Mouse (Mus musculus) testis, adult 2 months (tissue): Measurements from ENCODE around the gene Tmem236. TPM values are rescaled to one million over a fixed set of nuclear protein-coding genes. Genes with fewer than 3 reads are reported as not detected.

ENCODE experiments used
- H3K27ac ChIP-seq: fragments of 200-500 bp; 2 replicates; pipeline ENCODE4 v1.5.1; 2012; ENCODE audit warnings: low read depth, low read length; ENCODE audit not compliant: control insufficient read depth, insufficient read depth
- H3K27me3 ChIP-seq: fragments of 200-500 bp; 2 replicates; pipeline ENCODE4 v1.6.1; 2012; ENCODE audit warnings: mild to moderate bottlenecking, low read length, moderate library complexity; ENCODE audit not compliant: control insufficient read depth, insufficient read depth
- H3K36me3 ChIP-seq: fragments of 200-500 bp; 2 replicates; pipeline ENCODE4 v1.6.1; 2012; ENCODE audit warnings: mild to moderate bottlenecking, low read length; ENCODE audit not compliant: control insufficient read depth, insufficient read depth
- H3K4me1 ChIP-seq: fragments of 200-500 bp; 2 replicates; pipeline ENCODE4 v1.6.1; 2012; ENCODE audit warnings: low read length; ENCODE audit not compliant: control insufficient read depth, insufficient read depth
- H3K4me3 ChIP-seq: fragments of 200-500 bp; 2 replicates; pipeline ENCODE4 v1.5.1; 2012; ENCODE audit warnings: low read depth, mild to moderate bottlenecking, low read length, moderate library complexity, mixed read lengths; ENCODE audit not compliant: control insufficient read depth
- CTCF ChIP-seq: fragments of 200-500 bp; IDR thresholded peaks from 2 replicates; pipeline ENCODE4 v1.5.1; 2012; ENCODE audit warnings: low read depth, mild to moderate bottlenecking, inconsistent platforms, low read length, moderate library complexity; ENCODE audit not compliant: control insufficient read depth, insufficient read depth, insufficient replicate concordance
- POLR2A ChIP-seq: fragments of 200-500 bp; IDR thresholded peaks from 2 replicates; pipeline ENCODE4 v1.6.1; 2012; ENCODE audit warnings: low read depth, mild to moderate bottlenecking, inconsistent platforms, low read length, moderate library complexity; ENCODE audit not compliant: control insufficient read depth
- polyA plus RNA-seq: library from polyadenylated mRNA; depleted of rRNA; stranded (reverse); fragments of >200 nt; gene quantifications from 2 replicates; pipeline ENCODE4 v1.2.3, GENCODE M21; 2012; rRNA removed

Tmem236 gene
- 0.43 and 0.61 TPM in 2 replicates for polyA plus RNA-seq

DNA sequence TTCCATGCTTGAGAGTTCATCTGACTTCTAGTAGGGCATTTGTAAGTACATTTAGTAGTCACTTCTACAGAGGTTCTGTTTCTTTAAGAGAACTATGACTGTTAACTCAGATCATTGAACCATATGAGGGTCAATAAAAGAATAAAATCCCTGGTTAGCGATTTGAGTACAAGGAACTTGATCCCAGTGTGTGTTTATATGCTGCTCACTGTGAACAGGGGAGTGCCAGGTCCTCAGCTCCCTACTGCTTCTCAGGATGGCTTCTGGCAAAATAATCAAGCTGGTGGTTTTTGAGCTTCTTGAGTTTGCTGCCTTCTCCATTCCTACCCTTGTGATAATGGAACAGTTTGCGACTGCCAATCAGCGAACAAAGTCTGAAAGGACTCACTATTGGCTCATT lies at the start of gene Tmem236:
Tmem236 (plus strand) TSS at position 190 of the 400 bp plus-strand sequence.
- H3K27ac ChIP-seq: no peak within 1 kb of the TSS
- H3K36me3 ChIP-seq: no peaks in the 10 kb centered on the region
- TF ChIP-seq POLR2A: no peak
- TF ChIP-seq CTCF: no peak
- no peak within 1 kb of the TSS for H3K4me3 ChIP-seq
- no peaks in the 10 kb centered on the region for H3K27me3 ChIP-seq
- no peaks in the 10 kb centered on the region for H3K4me1 ChIP-seq

DNA sequence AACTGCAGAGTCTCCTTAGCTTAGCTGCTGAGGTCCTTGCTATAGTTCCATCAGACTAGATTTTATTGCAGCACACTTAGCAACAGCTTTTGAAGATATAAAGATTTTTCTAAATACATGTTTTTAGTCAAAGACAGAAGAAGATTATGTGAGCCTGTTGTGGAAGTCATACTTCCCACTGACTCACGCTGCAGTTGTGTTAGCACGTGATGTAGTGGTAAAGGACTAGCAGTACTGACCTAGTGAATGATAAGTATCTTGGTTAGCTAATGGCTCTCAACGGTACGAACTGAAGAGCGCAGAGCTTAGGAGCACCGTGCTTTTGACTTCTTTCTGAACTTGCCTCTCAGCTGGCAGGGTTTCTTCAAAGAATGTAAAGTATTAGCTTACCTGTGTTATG lies 47.9 kb upstream of the Tmem236 start:
- Histone ChIP-seq H3K27ac (no peak overlapping the region), H3K36me3 (peaks cover 1% of the 10 kb centered on the region; the same call in 1 of the 2 replicates), H3K27me3 (no peaks in the 10 kb centered on the region), H3K4me3 (no peak overlapping the region), H3K4me1 (no peaks in the 10 kb centered on the region)
- no peak for TF ChIP-seq CTCF

GRCm38 (mm10) chr2:14127629-14128028 lies 46.7 kb upstream of the Tmem236 start:
- Histone ChIP-seq H3K36me3 (peaks cover 1% of the 10 kb centered on the region; the same call in 1 of the 2 replicates), H3K4me1 (no peaks in the 10 kb centered on the region), H3K4me3 (no peak overlapping the region), H3K27me3 (no peaks in the 10 kb centered on the region), H3K27ac (no peak overlapping the region)
- TF ChIP-seq CTCF: no peak
- TF ChIP-seq POLR2A: no peak

GRCm38 (mm10) chr2:14130641-14131339 lies 43.5 kb upstream of the Tmem236 start:
- H3K36me3 ChIP-seq: no peaks in the 10 kb centered on the region
- no peak overlapping the region for H3K27ac ChIP-seq

GRCm38 (mm10) chr2:14132468-14133326 lies 41.6 kb upstream of the Tmem236 start:
- H3K36me3 ChIP-seq: no peaks in the 10 kb centered on the region
- H3K27ac ChIP-seq: no peak overlapping the region
- no peaks in the 10 kb centered on the region for H3K27me3 ChIP-seq
- H3K4me3 ChIP-seq: no peak overlapping the region
- H3K4me1 ChIP-seq: no peaks in the 10 kb centered on the region
- TF ChIP-seq CTCF: no peak
- TF ChIP-seq POLR2A: no peak

More at GRCm38 (mm10) chr2:14130641-14131339, 43.5 kb upstream of the Tmem236 start:
- Histone ChIP-seq H3K4me3 (no peak overlapping the region), H3K4me1 (no peaks in the 10 kb centered on the region), H3K27me3 (no peaks in the 10 kb centered on the region)
- TF ChIP-seq CTCF: no peak
- no peak for TF ChIP-seq POLR2A

DNA sequence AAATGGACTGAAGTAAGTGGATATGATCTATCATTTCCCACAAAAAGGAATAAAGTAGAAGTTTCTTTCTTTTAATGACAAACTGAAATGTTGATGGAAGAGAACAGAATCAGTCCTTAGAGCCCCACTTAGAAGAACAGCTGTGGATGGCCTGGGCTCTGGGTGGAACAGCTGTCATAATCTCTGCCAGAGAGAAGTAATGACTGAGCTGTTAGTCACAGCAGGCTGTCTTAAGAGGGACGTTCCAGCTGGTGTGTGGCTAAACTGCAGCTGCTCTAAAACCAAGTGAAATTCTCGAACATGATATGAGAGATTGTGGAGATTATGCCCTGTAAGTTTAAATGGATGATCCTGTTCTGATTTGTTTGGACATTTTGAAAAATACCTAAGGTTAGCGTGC lies 37.4 kb upstream of the Tmem236 start:
- TF ChIP-seq CTCF (no peak), POLR2A (no peak)
- Histone ChIP-seq H3K27ac (no peak overlapping the region), H3K4me3 (no peak overlapping the region), H3K27me3 (no peaks in the 10 kb centered on the region), H3K36me3 (no peaks in the 10 kb centered on the region; the same call in 1 of the 2 replicates), H3K4me1 (no peaks in the 10 kb centered on the region)

- H3K36me3 ChIP-seq: no peaks in the 10 kb centered on the region; the same call in 1 of the 2 replicates
- TF ChIP-seq POLR2A (no peak), CTCF (no peak)
- H3K27ac ChIP-seq: no peak overlapping the region
Observed at GRCm38 (mm10) chr2:14139590-14139989, 34.7 kb upstream of the Tmem236 start.

More at GRCm38 (mm10) chr2:14139590-14139989, 34.7 kb upstream of the Tmem236 start:
- no peak overlapping the region for H3K4me3 ChIP-seq
- H3K4me1 ChIP-seq: no peaks in the 10 kb centered on the region
- no peaks in the 10 kb centered on the region for H3K27me3 ChIP-seq
